Mouse (Mus musculus): ENCODE measurements around the gene Crip2. TPM values are rescaled to one million over a fixed set of nuclear protein-coding genes. Genes with fewer than 3 reads are reported as not detected.

The Crip2 gene
- polyA plus RNA-seq, 1 experiment, result 178 TPM

GRCm38 (mm10) chr12:113138291-113138690 lies 1.7 kb upstream of the Crip2 start:
- Histone ChIP-seq H3K4me3 (ENCODE audit: control insufficient read depth, low read depth, low read length) (peak overlapping the region; percentile 95), H3K27ac (ENCODE audit: control insufficient read depth, insufficient read depth, low read depth, low read length) (peak overlapping the region; percentile 27; the same call in 1 of the 2 replicates), H3K4me1 (ENCODE audit: control insufficient read depth, insufficient read depth, low read length) (peaks cover 21% of the 10 kb centered on the region), H3K27me3 (ENCODE audit: control insufficient read depth, insufficient read depth, low read length) (no peaks in the 10 kb centered on the region), H3K36me3 (ENCODE audit: control insufficient read depth, insufficient read depth, low read length) (peaks cover 2% of the 10 kb centered on the region; the same call in 1 of the 2 replicates)
- TF ChIP-seq POLR2A (IDR thresholded peaks at IDR 0.05; ENCODE audit: control insufficient read depth, low read depth, low read length) (no peak), CTCF (IDR thresholded peaks at IDR 0.05; ENCODE audit: control insufficient read depth, insufficient read depth, insufficient replicate concordance, low read depth, low read length) (no peak)

DNA sequence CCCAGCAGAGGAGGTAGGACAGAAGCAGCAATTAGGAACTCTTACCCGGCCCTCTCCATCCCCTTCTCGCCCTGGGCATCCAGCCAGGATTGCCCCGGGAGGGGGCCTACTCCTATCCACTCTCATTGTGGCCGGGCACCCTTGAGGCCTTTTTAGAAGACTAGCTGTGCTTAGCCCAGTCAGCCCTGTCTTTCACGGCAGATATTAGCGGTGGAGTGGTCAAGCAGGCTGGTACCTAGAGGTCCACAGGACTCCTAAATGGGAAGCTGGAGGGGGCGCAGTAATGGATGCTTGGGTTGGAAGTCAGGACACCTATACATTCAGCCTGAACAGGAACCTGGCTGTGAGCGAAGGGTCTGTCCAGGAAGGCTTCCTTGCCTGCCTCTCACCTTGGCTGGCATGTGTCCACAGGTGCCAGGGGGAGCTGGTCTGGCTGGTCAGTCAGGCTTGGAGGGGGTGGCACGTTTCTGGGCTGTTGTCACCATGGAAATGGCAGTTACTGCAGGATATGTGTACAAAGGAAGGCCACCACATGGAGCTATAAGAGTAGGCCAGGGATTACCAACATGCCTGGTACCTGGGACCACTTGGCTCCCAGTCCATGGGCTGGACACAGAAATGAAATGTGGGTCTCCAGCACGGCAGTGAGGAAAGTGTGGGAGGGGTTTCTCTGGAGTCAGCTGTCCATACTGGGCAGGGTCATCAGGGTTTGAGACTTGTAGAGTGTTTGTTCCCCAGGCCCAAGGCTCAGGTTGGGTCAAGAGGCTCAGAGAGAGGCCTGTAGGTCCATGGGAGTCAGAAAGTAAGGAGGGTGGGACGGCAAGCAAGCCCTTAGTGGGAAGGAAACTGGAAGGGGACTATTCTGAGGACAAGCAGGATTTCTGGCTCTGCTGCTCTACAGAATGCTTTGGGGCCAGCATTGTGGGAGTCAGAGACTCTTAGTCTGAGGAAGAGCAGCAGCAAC lies 853 bp upstream of the Crip2 start:
- TF ChIP-seq CTCF (IDR thresholded peaks at IDR 0.05; ENCODE audit: control insufficient read depth, insufficient read depth, insufficient replicate concordance, low read depth, low read length) (no peak), POLR2A (IDR thresholded peaks at IDR 0.05; ENCODE audit: control insufficient read depth, low read depth, low read length) (peak; percentile 37; the same call in 1 of the 2 replicates)
- no peaks in the 10 kb centered on the region for H3K27me3 ChIP-seq (ENCODE audit: control insufficient read depth, insufficient read depth, low read length)
- H3K27ac ChIP-seq (ENCODE audit: control insufficient read depth, insufficient read depth, low read depth, low read length), result peak overlapping the region; percentile 74
- H3K4me3 ChIP-seq (ENCODE audit: control insufficient read depth, low read depth, low read length), result peak overlapping the region; percentile 95
- H3K4me1 ChIP-seq (ENCODE audit: control insufficient read depth, insufficient read depth, low read length), result peaks cover 21% of the 10 kb centered on the region
- H3K36me3 ChIP-seq (ENCODE audit: control insufficient read depth, insufficient read depth, low read length), result no peaks in the 10 kb centered on the region

DNA sequence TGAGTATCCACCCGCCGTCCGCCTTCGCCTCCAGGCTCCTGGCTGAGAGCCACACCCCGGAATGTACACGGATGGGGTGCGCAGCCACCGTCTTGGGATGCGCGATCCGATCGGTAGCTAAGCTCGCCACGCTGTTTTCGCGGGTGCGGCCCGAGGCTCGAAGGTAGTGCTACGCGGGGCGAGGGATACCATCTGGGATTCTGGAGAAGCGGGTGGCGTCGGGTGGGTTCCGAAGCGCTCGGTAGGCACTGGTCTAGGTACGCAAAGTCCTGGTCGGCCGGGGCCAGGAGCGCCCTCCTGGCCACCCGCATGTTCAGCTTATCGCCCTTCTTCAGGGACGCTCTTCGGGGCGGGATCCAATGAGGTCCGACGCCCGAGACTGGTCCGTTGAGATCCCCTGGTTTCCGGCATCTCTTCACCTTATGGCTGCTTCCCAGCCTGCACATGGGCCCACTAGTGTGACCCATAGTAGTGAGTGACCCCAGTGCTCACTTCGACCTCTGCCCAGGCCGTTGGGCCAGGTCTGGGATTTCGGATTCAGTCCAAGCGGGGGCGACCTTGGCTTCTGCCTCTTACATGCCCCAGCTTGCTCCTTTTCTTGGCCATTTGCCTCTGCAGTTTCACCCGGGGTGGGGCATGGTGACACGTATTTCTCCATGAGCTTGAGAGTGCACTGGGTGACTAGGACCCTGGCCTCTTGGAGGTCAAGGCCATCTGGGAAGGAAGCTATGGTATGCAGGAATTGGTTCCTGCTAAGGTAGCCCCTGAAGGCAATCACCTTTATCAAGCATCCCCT lies 778 bp downstream of the Crip2 start:
- Histone ChIP-seq H3K36me3 (ENCODE audit: control insufficient read depth, insufficient read depth, low read length) (no peaks in the 10 kb centered on the region), H3K4me3 (ENCODE audit: control insufficient read depth, low read depth, low read length) (peak overlapping the region; percentile 95), H3K27ac (ENCODE audit: control insufficient read depth, insufficient read depth, low read depth, low read length) (peak overlapping the region; percentile 73), H3K27me3 (ENCODE audit: control insufficient read depth, insufficient read depth, low read length) (no peaks in the 10 kb centered on the region), H3K4me1 (ENCODE audit: control insufficient read depth, insufficient read depth, low read length) (peaks cover 21% of the 10 kb centered on the region)
- TF ChIP-seq POLR2A (IDR thresholded peaks at IDR 0.05; ENCODE audit: control insufficient read depth, low read depth, low read length) (no peak), CTCF (IDR thresholded peaks at IDR 0.05; ENCODE audit: control insufficient read depth, insufficient read depth, insufficient replicate concordance, low read depth, low read length) (no peak; the same call in 1 of the 2 replicates)

- peaks cover 21% of the 10 kb centered on the region for H3K4me1 ChIP-seq (ENCODE audit: control insufficient read depth, insufficient read depth, low read length)
- H3K36me3 ChIP-seq (ENCODE audit: control insufficient read depth, insufficient read depth, low read length), result no peaks in the 10 kb centered on the region
- peak overlapping the region; percentile 73 for H3K27ac ChIP-seq (ENCODE audit: control insufficient read depth, insufficient read depth, low read depth, low read length)
- peak overlapping the region; percentile 95 for H3K4me3 ChIP-seq (ENCODE audit: control insufficient read depth, low read depth, low read length)
- no peaks in the 10 kb centered on the region for H3K27me3 ChIP-seq (ENCODE audit: control insufficient read depth, insufficient read depth, low read length)
- TF ChIP-seq CTCF (IDR thresholded peaks at IDR 0.05; ENCODE audit: control insufficient read depth, insufficient read depth, insufficient replicate concordance, low read depth, low read length) (no peak), POLR2A (IDR thresholded peaks at IDR 0.05; ENCODE audit: control insufficient read depth, low read depth, low read length) (no peak)
Observed at GRCm38 (mm10) chr12:113141531-113141973, 1.5 kb downstream of the Crip2 start.

- Histone ChIP-seq H3K27me3 (ENCODE audit: control insufficient read depth, insufficient read depth, low read length) (no peaks in the 10 kb centered on the region), H3K4me3 (ENCODE audit: control insufficient read depth, low read depth, low read length) (peak overlapping the region; percentile 95), H3K4me1 (ENCODE audit: control insufficient read depth, insufficient read depth, low read length) (peaks cover 28% of the 10 kb centered on the region), H3K36me3 (ENCODE audit: control insufficient read depth, insufficient read depth, low read length) (no peaks in the 10 kb centered on the region), H3K27ac (ENCODE audit: control insufficient read depth, insufficient read depth, low read depth, low read length) (peak overlapping the region; percentile 50)
- TF ChIP-seq POLR2A (IDR thresholded peaks at IDR 0.05; ENCODE audit: control insufficient read depth, low read depth, low read length) (0 out of 2 replicates have a peak, but pooled peaks have one; percentile 19), CTCF (IDR thresholded peaks at IDR 0.05; ENCODE audit: control insufficient read depth, insufficient read depth, insufficient replicate concordance, low read depth, low read length) (no peak)
Observed at GRCm38 (mm10) chr12:113142021-113142975, 2.3 kb downstream of the Crip2 start.

- peak overlapping the region; percentile 95 for H3K4me3 ChIP-seq (ENCODE audit: control insufficient read depth, low read depth, low read length)
- no peak for TF ChIP-seq POLR2A (IDR thresholded peaks at IDR 0.05; ENCODE audit: control insufficient read depth, low read depth, low read length)
- no peak for TF ChIP-seq CTCF (IDR thresholded peaks at IDR 0.05; ENCODE audit: control insufficient read depth, insufficient read depth, insufficient replicate concordance, low read depth, low read length)
- H3K4me1 ChIP-seq (ENCODE audit: control insufficient read depth, insufficient read depth, low read length), result peaks cover 33% of the 10 kb centered on the region
- H3K27me3 ChIP-seq (ENCODE audit: control insufficient read depth, insufficient read depth, low read length), result no peaks in the 10 kb centered on the region
- H3K36me3 ChIP-seq (ENCODE audit: control insufficient read depth, insufficient read depth, low read length), result no peaks in the 10 kb centered on the region
- peak overlapping the region; percentile 50; the same call in 1 of the 2 replicates for H3K27ac ChIP-seq (ENCODE audit: control insufficient read depth, insufficient read depth, low read depth, low read length)
Observed at GRCm38 (mm10) chr12:113143164-113143563, 3.1 kb downstream of the Crip2 start.
